Mouse (Mus musculus) brain, embryonic 14.5 days (tissue): ENCODE measurements around the gene Teddm1a. TPM values are rescaled to one million over a fixed set of nuclear protein-coding genes. Genes with fewer than 3 reads are reported as not detected.
A peak's percentile ranks its signal among the peaks of the same experiment; 100 is the strongest.

Source experiments
- DNase-seq: peaks from one replicate; pipeline ENCODE4 v3.0.0-alpha.2; 2011; ENCODE audit warnings: low read depth
- CTCF ChIP-seq: fragments of 200-500 bp; IDR thresholded peaks from 2 replicates; pipeline ENCODE4 v1.5.1; 2012; ENCODE audit warnings: inconsistent platforms, mild to moderate bottlenecking, moderate library complexity, borderline replicate concordance; ENCODE audit not compliant: insufficient read depth, insufficient read length; ENCODE audit errors: extremely low read depth
- POLR2A ChIP-seq: fragments of 200-500 bp; IDR thresholded peaks from 2 replicates; pipeline ENCODE4 v1.6.1; 2012; ENCODE audit warnings: mild to moderate bottlenecking, inconsistent platforms, borderline replicate concordance; ENCODE audit not compliant: poor library complexity, insufficient read depth, insufficient read length, severe bottlenecking; ENCODE audit errors: extremely low read depth
- polyA plus RNA-seq: library from polyadenylated mRNA; depleted of rRNA; stranded (reverse); fragments of >200 nt; gene quantifications from 2 replicates; pipeline ENCODE4 v1.2.3, GENCODE M21; 2012

Teddm1a gene
- polyA plus RNA-seq, 1 experiment: not detected

DNA sequence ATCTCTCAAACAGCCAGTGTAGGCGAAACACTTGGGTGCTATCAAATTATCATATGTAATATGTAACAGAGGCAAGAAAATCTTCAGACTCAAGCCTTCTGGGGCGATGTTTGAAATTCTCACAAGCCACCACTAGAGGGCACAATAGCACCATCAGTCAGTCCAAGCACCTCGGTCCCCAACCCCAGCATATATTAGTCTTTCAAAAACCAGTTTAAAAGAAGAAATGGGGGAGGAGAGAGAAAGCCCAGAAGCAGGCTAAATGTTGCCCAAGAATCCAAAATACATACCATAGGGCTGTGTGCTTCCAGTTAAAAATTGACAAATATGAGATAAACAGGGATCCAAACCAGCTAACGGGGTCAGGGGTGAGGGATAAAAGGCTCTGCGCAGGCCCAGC is 3.4 kb downstream of the Teddm1a start:
- TF ChIP-seq POLR2A (no peak), CTCF (peak; percentile 88; the same call in 1 of the 2 replicates)
- DNase-seq: peak; percentile 92

DNA sequence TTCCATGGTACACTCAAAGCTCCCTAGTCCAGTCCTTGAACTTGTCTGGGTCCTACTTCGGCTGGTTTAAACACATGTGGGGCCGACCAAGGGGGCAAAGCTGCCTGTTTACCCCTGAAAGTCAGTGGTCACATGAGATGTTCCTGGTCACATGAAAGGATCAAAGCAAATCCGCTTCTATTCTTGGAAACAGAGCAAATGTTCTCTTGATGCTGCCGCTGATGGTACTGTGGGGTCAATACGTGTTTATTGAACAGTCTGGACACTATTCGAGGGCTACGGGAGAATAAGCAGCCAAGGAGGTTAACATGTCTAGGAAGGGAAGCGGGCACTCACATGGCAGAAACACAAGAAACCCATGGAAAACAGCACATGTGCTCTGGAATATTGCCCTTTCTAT is 5.7 kb downstream of the Teddm1a start:
- TF ChIP-seq CTCF: no peak
- no peak for TF ChIP-seq POLR2A
- no peak for DNase-seq

DNA sequence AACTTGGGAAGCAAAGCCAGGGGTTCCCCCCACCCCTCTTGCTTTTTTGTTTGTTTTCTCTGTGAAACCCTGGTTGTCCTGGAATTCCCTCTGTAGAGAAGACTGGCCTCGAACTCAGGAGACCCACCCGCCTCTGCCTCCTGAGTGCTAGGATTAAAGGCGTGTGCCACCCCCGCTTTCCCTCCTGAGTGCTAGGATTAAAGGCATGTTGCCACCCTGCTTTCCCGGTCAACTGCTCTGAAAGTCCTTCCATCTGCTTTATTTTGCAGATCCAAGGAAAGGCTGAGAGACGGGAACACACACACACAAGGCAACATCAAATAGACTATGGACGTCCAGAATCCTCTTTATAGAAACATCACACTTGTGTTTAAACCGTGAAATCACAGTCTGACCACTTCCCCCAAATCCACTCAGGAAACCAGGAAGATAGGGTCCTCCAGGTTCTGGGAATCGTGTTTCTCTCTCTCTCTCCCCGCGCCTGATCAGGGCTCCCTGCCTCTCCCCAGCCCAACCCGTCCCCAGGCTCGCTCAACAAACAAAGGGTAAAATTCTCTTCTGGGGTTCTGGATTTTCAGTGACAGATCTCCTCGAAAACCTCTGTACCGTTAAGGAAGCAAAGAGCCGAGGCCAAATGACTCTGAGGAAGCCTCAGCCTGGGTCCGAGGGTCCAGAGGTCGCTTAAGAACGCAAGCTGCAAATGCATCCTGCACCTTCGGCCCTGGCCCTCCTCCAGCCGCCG is 7.6 kb downstream of the Teddm1a start:
- TF ChIP-seq POLR2A: no peak; the same call in 1 of the 2 replicates
- TF ChIP-seq CTCF: no peak
- no peak for DNase-seq

DNA sequence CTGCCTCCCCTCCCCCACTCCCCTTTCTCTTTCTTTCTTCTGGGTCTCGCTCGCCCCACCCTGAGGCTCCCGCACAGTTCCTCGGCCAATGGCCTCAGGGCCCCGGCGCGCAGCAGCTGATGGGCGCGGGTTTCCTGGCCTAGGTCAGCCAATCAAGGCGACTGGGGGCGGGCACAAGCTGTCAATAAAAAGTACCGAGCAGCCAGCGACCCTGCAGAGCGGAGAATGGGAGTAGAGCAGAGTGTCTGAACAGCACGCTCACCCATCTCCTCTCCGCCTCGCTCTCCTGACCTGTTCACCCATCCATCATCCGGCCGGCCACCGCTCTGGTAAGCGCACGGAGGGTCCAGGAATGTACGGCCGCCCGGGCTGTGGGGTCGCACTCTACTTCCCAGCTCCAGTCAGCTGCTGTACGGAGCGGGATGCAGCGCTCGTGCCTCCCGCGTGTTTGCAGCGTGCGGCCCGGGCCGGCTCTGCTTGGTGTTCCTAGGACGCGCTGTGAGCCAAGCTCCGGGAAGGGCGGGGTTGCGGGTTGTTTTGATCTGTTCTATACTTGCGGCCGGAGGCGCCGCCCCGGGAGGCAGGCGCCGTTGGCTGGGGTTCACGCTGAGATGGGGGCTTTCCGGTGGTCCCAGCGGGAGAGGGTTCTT is 8.3 kb downstream of the Teddm1a start, which contains the start of the genes Glul and Teddm2:
Gene Glul, plus strand, starts transcription at position 214 of the 650 bp plus-strand sequence.
Gene Teddm2, minus strand, starts transcription at position 498 of the 650 bp plus-strand sequence.
- DNase-seq: peak; percentile 99
- no peak for TF ChIP-seq CTCF
- peak; percentile 84; the same call in 1 of the 2 replicates for TF ChIP-seq POLR2A

DNA sequence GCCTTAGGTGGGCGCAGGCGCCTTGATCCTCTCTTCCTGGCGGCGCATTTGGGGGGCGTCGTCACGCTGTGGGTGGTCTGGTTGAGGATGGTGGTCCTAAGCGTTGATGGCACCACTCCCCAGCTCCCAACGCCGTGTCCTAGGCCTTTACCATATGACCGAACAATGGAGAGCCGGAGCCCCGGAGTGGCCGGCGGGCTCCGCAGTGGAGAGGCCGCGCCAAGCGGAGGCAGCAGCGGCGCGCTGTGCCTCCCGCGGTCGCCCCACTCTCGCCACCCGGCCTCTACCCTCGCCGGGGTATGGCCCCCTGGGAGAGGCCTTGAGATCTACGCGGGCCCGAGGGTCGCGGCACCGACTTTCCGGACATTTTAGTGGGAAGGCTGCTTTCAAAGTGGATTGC is 8.8 kb downstream of the Teddm1a start:
- DNase-seq: no peak
- TF ChIP-seq POLR2A: no peak
- TF ChIP-seq CTCF: no peak

DNA sequence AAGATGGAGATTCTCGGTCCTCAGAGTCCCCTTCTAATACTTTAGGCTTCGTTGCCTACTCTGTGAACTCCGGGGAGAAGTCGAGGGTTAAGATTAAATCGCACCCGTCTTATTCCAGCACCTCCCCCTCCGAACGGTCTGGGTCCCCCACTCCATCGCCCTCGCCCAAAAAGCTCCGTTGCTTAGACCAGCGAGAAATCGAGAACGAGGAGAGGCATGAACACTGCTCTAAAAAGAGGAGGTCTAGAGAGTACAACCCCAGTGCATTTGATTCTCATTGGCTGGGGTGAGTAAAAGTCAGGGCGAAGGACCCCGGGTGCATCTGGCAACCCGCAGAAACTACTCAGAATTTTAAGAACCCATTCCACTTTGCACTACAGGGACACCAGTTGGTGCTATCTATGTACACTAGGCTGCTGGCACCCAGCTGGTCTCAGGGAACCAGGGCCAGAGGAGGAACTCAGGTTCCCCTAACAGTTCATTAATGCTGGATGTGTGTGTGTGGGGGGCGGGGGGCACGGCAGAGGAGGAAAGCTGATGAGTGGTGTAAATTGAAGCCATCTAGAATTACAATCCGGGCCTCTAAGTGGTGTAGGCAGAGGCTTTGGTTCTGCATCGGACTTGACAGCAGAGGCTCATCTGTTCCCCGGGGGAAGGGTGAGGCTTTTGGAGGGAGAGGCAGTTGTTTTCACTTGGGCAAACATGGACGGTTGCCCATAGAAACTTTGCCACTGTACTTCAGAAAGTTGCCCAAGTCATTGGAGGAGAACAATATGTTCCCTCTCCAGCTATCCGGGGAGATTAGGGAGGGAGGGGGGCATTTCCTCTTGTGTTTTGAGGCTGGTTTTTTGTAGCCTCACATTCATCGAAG is 9.6 kb downstream of the Teddm1a start:
- peak; percentile 72 for DNase-seq
- TF ChIP-seq POLR2A (no peak), CTCF (no peak)

DNA sequence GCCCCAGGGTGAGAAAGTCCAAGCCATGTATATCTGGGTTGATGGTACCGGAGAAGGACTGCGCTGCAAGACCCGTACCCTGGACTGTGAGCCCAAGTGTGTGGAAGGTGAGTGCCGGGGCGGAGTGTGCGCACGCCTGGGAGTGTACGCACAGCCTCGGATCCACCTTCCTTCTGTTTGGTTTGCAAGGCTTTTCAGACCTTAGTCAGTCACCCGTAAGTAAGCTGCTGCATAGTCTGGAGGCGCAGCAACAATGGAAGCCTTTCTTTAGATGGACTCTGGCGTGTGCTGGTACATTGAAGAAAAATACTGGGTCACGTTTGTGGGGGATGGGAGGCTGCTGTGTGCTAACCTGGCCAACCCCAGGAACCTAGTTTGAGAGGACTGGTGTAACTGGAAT is 11.5 kb downstream of the Teddm1a start:
- peak; percentile 62 for DNase-seq

DNA sequence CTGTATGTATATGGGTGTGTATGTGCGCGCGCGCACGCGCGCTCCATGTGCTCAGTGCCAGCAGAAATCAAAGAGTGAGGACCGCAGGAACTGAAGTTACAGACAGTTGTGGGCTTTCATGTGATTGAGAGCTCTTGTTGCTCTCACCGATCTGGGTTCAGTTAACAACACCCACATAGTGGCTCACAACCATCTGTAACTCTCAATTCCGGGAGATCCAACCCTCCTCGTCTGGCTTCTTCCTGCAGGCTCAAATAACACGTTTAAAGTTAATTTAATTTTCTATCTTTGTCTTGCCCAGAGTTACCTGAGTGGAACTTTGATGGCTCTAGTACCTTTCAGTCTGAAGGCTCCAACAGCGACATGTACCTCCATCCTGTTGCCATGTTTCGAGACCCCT is 12.7 kb downstream of the Teddm1a start:
- TF ChIP-seq POLR2A (no peak), CTCF (no peak)
- no peak for DNase-seq

More for the DNA sequence above, 11.5 kb downstream of the Teddm1a start:
- TF ChIP-seq CTCF (no peak), POLR2A (no peak)

DNA sequence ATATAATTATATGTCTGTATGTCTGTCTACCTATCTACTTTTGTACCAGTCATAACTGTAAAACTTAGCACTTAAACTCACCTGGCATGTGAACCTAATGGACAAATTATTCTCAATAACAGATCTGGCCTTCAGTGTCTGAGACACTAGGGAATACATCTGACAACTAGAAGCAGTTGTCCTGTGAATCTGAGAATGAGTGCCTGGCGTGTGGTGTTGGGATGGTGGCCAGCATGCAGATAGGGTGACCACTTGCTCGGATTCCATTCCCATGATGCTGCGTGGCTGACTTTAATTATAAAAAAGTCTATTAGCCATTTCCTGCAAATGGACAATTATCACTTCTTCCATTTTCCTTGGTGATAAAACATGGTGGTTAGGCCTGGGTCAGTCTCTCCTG is 14.3 kb downstream of the Teddm1a start:
- TF ChIP-seq CTCF: no peak
- no peak for DNase-seq

DNA sequence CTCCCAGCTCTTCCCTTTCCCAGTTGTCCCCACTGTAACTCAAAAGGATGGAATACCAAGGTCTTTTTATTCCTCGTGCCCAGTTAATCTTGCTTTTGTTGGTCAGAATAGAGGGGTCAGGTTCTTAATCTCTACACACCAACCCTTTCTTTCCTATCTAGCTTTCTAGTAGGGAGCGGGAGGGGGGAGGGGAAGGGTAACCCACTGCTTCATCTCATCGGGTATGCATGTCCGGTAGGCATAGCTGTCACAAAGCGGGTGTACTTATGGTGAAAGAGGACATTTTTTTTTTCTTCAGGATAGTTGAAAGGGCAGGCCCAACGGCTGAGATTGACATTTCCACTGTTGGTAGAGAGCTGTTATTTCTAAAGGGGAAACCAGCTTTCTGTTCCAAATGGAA is 16.7 kb downstream of the Teddm1a start:
- no peak for TF ChIP-seq POLR2A
- no peak for TF ChIP-seq CTCF
- DNase-seq: peak; percentile 37

DNA sequence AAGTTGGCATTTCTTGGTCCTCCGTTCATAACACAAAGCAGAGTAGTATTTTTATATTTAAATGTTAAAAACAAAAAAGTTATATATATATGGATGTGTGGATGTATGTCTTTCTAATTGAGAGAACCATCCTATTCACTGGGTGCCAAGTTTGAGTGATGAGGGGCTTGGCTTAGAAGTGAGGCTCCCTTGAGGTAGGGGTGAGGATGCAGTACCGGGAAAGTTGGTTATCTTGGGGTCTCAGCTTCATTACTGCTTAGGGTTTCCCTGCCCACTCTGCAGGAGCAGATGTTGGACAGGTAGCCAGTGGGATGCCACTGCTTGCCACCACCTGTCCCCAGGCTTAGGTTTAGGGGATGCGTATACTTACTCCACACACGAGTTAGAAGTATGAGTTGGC is 17.2 kb downstream of the Teddm1a start:
- TF ChIP-seq POLR2A: no peak
- no peak for TF ChIP-seq CTCF
- DNase-seq: no peak
